Mouse (Mus musculus) frontal cortex, adult 2 months (tissue): ENCODE data around the gene Col13a1. TPM values are rescaled to one million over a fixed set of nuclear protein-coding genes. Genes with fewer than 3 reads are reported as not detected.

ENCODE experiments used
- DNase-seq, 2 experiments: peaks; one replicate each; pipeline ENCODE4 v3.0.0; 2022; ENCODE audit warnings: low spot score in 1 of 2; ENCODE audit errors: extremely low spot score in 1 of 2
- polyA plus RNA-seq: library from polyadenylated mRNA; depleted of rRNA; stranded (reverse); fragments of >200 nt; gene quantifications from 2 replicates; pipeline ENCODE4 v1.2.3, GENCODE M21; 2012; rRNA removed

Col13a1 gene
- 1.3 and 1.4 TPM in 2 replicates for polyA plus RNA-seq

DNA sequence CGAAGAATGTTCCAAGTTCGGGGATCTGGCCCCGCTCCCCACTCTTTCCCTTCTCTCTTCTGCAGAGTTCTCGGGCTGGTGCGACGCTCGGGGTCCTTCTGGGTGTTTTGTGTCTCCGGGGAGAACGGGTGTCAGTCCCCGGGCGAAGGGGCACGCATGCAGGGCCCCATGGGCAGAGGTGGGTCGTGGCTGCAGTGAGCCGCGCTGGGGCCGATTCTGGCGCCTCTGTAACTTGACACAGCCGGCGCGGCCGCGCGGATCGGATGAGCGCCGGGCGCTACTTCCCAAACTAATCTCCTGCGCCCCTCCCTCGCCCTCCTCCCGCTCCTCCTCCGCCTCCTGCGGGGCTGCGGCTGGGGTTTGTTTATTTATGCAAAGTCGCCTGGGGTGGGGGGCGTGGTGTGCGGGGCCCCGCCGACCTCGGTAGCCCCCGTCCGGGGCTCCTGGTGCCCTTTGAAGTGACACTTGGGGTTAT, at the start of gene Col13a1:
Col13a1 (minus strand) TSS at position 243 of the 475 bp plus-strand sequence.
- no peak for DNase-seq

DNA sequence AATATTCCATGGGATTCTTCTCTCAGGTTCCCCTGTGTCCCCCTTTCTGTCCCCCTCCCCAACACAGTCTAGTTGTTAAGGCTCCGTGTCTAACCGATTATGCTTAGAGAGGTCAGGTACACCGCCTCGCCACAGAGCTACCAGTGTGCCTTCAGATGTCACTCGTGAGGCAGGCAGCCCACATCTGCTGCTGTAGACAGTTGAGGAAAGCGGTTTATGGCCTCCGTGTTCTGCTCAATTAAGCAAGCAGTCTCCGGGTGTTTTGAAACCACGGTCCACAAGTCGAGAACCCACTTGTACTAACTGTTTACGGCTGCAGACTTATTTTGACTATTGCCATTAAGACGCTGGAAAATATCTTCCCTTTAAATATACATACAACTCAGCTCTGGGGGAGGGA, 48.8 kb upstream of the Col13a1 start:
- DNase-seq, result no peak

GRCm38 (mm10) chr10:62023821-62024551, 45.1 kb upstream of the Col13a1 start:
- DNase-seq, result no peak

GRCm38 (mm10) chr10:62020068-62020620, 41.2 kb upstream of the Col13a1 start:
- DNase-seq, result no peak

GRCm38 (mm10) chr10:62019386-62020067, 40.6 kb upstream of the Col13a1 start:
- DNase-seq, result no peak

DNA sequence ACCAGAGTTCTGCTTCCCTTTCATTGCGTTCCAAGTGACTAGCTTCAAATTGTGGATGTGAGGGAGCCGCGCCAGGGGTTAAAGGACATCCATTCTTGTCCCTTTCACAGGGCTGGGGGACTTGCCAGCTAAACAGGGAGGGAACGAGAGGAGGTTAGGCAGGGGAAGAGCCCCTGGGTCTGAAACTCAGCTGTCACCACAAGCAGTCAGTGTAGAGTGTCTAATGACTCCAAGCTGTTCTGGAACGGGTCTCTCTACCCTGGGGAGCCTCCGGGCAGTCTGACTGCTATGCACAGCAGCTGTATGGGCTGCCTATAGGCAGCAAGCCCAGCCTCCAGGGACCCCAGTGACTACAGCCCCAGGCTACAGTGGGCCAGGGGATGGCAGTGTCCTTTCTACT, 38.0 kb upstream of the Col13a1 start:
- no peak for DNase-seq

DNA sequence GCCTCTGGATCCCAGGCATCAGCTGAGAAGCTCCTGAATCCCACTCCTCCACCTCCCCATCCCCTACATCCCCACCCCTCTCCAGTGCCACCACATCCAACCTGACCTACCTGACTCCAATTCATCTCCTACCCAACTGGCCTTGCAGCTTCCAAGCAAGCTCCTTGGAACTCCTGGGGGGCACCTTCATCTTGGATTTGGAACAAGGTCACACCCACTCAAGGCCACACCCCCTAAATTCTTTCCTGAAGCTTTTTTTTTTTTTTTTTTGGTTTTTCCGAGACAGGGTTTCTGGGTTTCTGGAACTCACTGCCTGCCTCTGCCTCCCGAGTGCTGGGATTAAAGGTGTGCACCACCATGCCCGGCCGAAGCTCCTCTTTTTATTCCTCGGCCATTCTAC, 34.3 kb upstream of the Col13a1 start:
- DNase-seq, result no peak

- no peak for DNase-seq
Measured at GRCm38 (mm10) chr10:62012371-62012770, 33.5 kb upstream of the Col13a1 start.

DNA sequence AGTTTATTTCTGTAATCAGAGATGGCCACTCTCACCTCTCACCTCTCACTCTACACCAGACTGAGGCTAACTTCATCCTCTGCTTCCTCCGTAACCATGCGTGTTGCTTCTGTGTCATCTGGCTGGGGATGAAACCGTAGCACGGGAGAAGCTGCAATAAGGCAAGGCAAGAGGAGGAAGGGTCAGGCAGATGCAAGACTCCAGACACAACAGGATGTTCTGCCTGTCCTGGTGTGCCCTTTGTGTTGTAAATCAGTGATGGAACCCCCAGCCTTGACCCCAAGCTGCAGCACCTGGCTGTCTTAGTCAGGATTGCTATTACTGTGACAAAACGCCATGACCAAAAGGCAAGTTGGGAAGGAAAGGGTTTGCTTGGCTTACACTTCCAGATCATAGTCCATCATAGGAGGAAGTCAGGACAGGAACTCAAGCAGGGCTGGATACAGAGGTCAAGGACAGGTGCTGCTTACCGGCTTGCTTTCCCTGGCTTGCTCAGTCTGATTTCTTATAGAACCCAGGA, 31.1 kb upstream of the Col13a1 start:
- no peak for DNase-seq

- DNase-seq, result no peak
Measured at GRCm38 (mm10) chr10:62007958-62008357, 29.1 kb upstream of the Col13a1 start.

DNA sequence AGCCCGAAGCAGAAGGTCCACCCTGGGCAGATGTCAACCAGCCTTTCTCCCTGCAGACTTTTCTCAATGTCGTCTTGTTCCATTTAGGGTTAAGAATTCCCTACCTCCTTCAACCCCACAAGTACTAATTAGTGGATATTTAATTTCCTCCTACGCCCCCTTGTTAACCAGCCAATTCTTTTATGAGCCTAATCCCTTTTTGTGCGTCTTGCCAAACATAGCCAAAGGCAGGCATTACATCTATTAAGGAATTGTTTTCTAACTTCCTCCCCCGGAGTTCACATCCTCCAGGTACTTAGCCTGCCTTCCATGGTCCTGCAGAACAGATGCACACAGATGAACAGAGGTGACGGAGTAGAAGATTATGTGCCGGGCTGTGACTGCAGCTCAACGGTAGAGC, 27.5 kb upstream of the Col13a1 start:
- no peak for DNase-seq

DNA sequence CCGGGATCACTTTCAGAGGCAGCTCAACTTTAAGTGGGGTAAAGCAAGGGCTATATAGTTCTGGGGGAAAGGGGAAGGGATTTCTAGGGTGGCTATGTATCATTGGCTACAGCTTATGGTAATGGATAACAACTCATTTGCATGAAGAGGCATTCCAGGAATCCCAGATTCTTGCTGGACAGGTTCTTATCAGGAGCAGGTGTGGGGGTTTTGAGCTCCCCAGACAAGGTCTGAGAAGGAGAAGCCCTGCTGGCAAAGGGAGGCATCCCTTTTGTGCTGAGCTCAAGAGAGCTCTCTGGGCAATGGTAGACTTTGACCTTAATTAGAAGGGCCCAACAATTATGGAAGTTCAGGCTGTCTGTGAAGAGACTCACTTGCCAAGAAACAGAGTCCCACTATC, 21.3 kb upstream of the Col13a1 start:
- no peak for DNase-seq

- no peak for DNase-seq
Measured at GRCm38 (mm10) chr10:61999766-62000165, 20.9 kb upstream of the Col13a1 start.

DNA sequence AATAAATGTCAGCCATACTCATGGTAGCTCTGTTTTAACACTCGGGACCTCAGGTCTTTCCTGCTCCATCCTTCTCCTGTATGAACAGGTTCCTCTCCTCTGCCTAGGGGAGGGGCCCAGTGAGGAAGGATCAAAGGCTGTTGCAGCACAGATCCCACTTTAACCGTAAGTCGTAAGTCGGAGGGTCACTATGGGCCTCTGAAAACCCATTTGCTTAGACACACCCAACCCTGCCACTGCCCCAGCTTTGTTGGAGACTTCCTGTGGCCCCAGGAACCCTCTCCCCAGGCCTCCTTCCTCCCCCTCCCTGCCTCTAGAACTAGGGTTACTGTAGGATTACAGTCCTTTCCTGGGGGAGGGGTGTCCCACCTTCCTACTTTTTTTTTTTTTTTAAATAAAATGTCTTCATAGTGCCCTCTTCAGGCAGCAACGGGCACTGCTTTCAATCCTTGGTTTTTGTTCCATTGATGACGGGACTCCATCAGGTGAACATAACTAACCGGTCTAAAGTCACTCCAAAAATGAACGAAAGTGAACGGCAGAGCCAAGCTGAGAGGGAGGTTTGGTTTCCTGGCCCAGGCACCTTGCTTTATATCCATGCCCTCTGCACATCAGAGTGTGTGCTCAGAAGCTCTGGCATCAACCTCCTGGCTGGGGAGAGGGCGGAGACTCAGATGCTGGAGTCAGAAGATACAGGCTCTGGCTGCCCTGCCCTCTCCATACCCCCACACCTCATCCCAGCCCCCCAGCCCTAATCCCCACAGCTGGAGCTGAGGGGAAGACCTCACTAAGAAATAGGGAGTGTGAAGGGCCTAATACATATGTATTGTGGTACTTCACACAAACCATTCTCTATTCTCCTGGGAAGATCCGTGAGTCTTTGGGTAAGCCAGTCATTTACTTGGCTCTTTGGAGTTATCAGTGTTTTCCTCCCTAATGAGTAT, 12.8 kb upstream of the Col13a1 start:
- DNase-seq, result no peak

GRCm38 (mm10) chr10:61980424-61980823, 1.5 kb upstream of the Col13a1 start:
- peak; percentile 61 to 97 for DNase-seq

GRCm38 (mm10) chr10:61978112-61978865, 619 bp downstream of the Col13a1 start:
- peak in 1 of 2 experiments; percentile 53 for DNase-seq

DNA sequence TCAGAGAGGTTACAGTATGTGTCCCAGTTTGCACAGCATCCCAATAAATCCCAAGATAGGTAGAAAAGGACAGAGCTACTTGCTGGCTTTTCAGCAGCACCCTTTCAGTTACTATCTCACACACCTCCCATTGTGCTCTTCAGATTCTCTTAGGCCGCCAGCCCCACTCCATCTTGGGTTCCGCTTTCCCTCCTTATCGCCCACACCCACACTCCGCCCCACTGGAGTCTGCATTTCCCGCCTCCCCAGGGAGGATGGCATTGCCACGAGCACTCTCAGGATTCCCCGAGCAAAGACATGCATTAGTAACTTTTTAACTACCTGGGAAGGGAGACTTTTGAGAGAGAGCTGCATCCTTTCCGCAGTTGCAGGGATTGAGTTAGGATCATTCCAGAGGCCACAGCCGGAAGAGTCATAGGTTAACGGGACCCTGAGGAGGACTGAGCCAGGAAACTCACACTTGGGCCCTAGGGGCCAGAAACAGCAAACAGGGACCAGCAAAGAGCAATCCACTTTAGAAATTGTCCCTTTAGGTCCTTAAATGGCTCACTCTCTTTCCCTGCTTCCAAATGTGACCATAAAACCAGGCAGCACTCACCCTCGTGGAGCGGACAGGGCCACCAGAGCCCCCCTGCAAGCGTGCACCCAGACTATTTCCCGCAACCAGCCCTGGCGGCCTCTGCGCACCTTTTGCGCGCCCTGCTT, 1.4 kb downstream of the Col13a1 start:
- no peak for DNase-seq

GRCm38 (mm10) chr10:61976987-61977386, 1.9 kb downstream of the Col13a1 start:
- peak in 1 of 2 experiments; percentile 29 for DNase-seq

- DNase-seq, result no peak
Measured at GRCm38 (mm10) chr10:61974581-61974980, 4.3 kb downstream of the Col13a1 start.
